Mouse (Mus musculus) midbrain, embryonic 14.5 days (tissue): ENCODE data around the gene Zdhhc4. TPM values are rescaled to one million over a fixed set of nuclear protein-coding genes. Genes with fewer than 3 reads are reported as not detected.

ENCODE experiments used
- ATAC-seq: fragments of 200-750 bp; cut with Nextera tagmentation; 2 replicates; pipeline ENCODE4 v1.8.0; 2017; ENCODE audit warnings: moderate number of reproducible peaks, moderate library complexity; ENCODE audit not compliant: low FRiP score, low TSS enrichment
- DNase-seq: peaks from one replicate; pipeline ENCODE4 v3.0.0-alpha.2; 2015
- H3K27ac ChIP-seq: fragments of 300-500 bp; sonication (generic); replicated peaks from 2 replicates; pipeline ENCODE4 v1.5.1; 2014; ENCODE audit warnings: mild to moderate bottlenecking, low read depth, low read length, moderate library complexity
- H3K27me3 ChIP-seq: fragments of 300-500 bp; sonication (generic); 2 replicates; pipeline ENCODE4 v1.6.1; 2014; ENCODE audit warnings: low read length, control low read depth, mixed read lengths; ENCODE audit not compliant: control insufficient read depth, insufficient read depth
- H3K36me3 ChIP-seq: fragments of 300-500 bp; sonication (generic); 2 replicates; pipeline ENCODE4 v1.6.1; 2014; ENCODE audit warnings: low read length, control low read depth; ENCODE audit not compliant: control insufficient read depth, insufficient read depth
- H3K4me1 ChIP-seq: fragments of 300-500 bp; sonication (generic); 2 replicates; pipeline ENCODE4 v1.6.1; 2014; ENCODE audit warnings: mild to moderate bottlenecking, antibody characterized with exemption, low read length, control low read depth; ENCODE audit not compliant: control insufficient read depth, insufficient read depth
- H3K4me2 ChIP-seq: fragments of 300-500 bp; sonication (generic); 2 replicates; pipeline ENCODE4 v1.6.1; 2014; ENCODE audit warnings: mild to moderate bottlenecking, low read length, moderate library complexity
- H3K4me3 ChIP-seq: fragments of 300-500 bp; sonication (generic); replicated peaks from 2 replicates; pipeline ENCODE4 v1.5.1; 2014; ENCODE audit warnings: low read depth, low read length
- H3K9ac ChIP-seq: fragments of 300-500 bp; sonication (generic); replicated peaks from 2 replicates; pipeline ENCODE4 v1.6.1; 2014; ENCODE audit warnings: mild to moderate bottlenecking, low read length, moderate library complexity
- H3K9me3 ChIP-seq: fragments of 300-500 bp; sonication (generic); 2 replicates; pipeline ENCODE4 v1.6.1; 2016; ENCODE audit warnings: low read length, control low read depth, mixed read lengths; ENCODE audit not compliant: control insufficient read depth
- WGBS: fragments of 180-500 bp; shearing (Covaris S2); extraction: QIAGEN DNeasy Blood & Tissue Kit; methylation state at CpG from one replicate; pipeline ENCODE4 v1.1.7; 2014; 5-methylcytosine and 5-hydroxymethylcytosine counted together
- polyA plus RNA-seq: library from polyadenylated mRNA; unstranded; fragments of >200 nt; fragmentation: Nextera tagmentation; extraction: Ambion mirVana; gene quantifications from 2 replicates; pipeline ENCODE4 v1.2.1, GENCODE M21; 2014

The Zdhhc4 gene
- polyA plus RNA-seq, 1 experiment from 2014 or later: 84.3 TPM

- WGBS: 18% methylated on average over 8 of the region's 8 CpGs
- H3K9me3 ChIP-seq: no peaks in the 10 kb centered on the region
These were observed 60.1 kb downstream of the Zdhhc4 start for GRCm38 (mm10) chr5:143268985-143269362.

DNA sequence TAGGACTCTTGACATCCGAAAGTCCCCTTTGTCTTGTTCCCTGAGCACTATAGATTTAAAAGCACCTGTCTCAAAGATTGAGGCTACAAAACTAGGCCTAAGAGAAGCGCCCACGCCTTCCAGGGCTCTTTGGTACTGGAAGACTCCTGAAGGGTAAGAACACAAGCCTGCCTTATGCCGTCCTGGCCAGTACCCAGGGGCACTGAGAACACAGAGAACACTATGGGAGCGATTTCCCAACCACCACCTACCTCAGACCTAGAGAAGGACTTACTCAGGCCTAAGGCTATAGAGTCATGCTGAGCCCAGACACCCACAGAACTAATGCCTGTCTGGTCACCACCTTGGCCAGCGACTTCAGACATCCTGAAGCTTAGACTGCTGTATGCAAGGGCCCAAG, 62.3 kb downstream of the Zdhhc4 start:
- Histone ChIP-seq H3K4me3 (no peak overlapping the region), H3K27ac (no peak overlapping the region), H3K36me3 (peaks cover 30% of the 10 kb centered on the region), H3K27me3 (no peaks in the 10 kb centered on the region), H3K9ac (no peak overlapping the region), H3K9me3 (no peaks in the 10 kb centered on the region), H3K4me2 (no peak overlapping the region), H3K4me1 (peaks cover 16% of the 10 kb centered on the region)
- 88% methylated on average over 6 of the region's 6 CpGs for WGBS
- DNase-seq: no peak
- ATAC-seq: no peak

More at GRCm38 (mm10) chr5:143268985-143269362, 60.1 kb downstream of the Zdhhc4 start:
- Histone ChIP-seq H3K4me1 (peaks cover 16% of the 10 kb centered on the region), H3K4me2 (peak overlapping the region; percentile 65), H3K36me3 (peaks cover 9% of the 10 kb centered on the region), H3K27ac (peak overlapping the region; percentile 86), H3K4me3 (peak overlapping the region; percentile 92), H3K27me3 (no peaks in the 10 kb centered on the region), H3K9ac (peak overlapping the region; percentile 96)
- DNase-seq (no peak), ATAC-seq (no peak; the same call in none of the 2 replicates)

Other genes starting within 250 kb of the Zdhhc4 start
- 28.9 and 32.1 TPM in 2 replicates for gene Rnf216, start 216.3 kb downstream of the Zdhhc4 start, polyA plus RNA-seq
- not detected in 2 replicates for gene Olfr718-ps1, start 181.7 kb downstream of the Zdhhc4 start, polyA plus RNA-seq
- gene Rbak, start 148.5 kb downstream of the Zdhhc4 start, polyA plus RNA-seq: 12.3 and 13.9 TPM in 2 replicates
- gene Spdye4b, start 148.2 kb downstream of the Zdhhc4 start, polyA plus RNA-seq: not detected in 2 replicates
- not detected in 2 replicates for gene Spdye4a, start 102.4 kb downstream of the Zdhhc4 start, polyA plus RNA-seq
- gene Zfp12, start 94.1 kb downstream of the Zdhhc4 start, polyA plus RNA-seq: 20.4 and 25.2 TPM in 2 replicates
- 6.9 and 7.8 TPM in 2 replicates for gene Zfp316, start 59.2 kb downstream of the Zdhhc4 start, polyA plus RNA-seq
- gene Zfp853, start 35.6 kb downstream of the Zdhhc4 start, polyA plus RNA-seq: 0.13 TPM in 1 of 2 replicates, not detected in the other
- 30.0 and 30.8 TPM in 2 replicates for gene E130309D02Rik, start 13.9 kb downstream of the Zdhhc4 start, polyA plus RNA-seq
- 0.29 and 0.31 TPM in 2 replicates for gene Grid2ip, start 28.1 kb upstream of the Zdhhc4 start, polyA plus RNA-seq
- 134 and 139 TPM in 2 replicates for gene Kdelr2, start 74.6 kb upstream of the Zdhhc4 start, polyA plus RNA-seq
- gene Daglb, start 135.3 kb upstream of the Zdhhc4 start, polyA plus RNA-seq: 17.6 and 17.8 TPM in 2 replicates
- gene Rac1, start 198.8 kb upstream of the Zdhhc4 start, polyA plus RNA-seq: 425 and 463 TPM in 2 replicates